Mouse (Mus musculus) spleen, adult 12 weeks (tissue): ENCODE measurements around the gene Sars2.
"Not testable (repeated sequence)": the region's sequence is repeated elsewhere in the genome, so short reads cannot be mapped to it uniquely, and the experiment has no call there.

ENCODE experiments used
- DNase-seq: peaks from one replicate; pipeline ENCODE4 v3.0.0; 2022; ENCODE audit warnings: low spot score

Sars2 gene

DNA sequence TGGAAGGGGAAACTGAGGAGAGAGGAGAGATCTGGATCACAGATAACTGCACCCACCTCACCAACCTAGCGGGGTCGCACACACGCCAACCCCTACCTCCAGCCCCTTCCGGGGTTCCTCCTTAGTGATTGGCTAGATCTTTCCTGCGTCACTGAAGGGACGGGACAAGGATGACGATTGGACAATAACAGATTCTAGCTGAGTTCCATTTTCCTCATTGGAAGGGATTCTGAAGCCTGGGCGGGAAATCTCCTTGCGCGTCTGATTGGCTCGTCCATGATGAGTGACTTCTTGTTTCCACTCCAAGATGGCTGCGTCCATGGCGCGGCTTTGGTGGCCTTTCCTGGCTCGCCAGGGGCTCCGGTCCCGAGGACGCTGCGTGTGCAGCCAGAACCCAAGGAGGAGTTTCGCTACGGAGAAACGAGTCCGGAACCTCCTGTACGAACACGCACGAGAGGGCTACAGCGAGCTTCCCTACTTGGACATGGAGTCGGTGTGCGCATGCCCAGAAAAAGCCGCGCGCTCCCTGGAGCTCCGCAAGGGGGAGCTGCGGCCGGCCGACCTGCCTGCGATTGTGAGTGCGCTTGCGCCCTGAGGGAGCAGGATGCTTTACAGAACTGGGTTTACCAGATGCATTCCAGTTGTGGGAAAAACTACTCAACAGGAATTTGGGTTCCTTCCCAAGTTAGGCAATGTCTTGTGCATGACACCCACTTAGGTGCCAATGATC lies at the start of gene Sars2, which contains the start of gene Mrps12:
Sars2 (plus strand) TSS at position 284 of the 730 bp plus-strand sequence.
Mrps12 (minus strand) TSS at position 112 of the 730 bp plus-strand sequence.
- peak; percentile 96 for DNase-seq

DNA sequence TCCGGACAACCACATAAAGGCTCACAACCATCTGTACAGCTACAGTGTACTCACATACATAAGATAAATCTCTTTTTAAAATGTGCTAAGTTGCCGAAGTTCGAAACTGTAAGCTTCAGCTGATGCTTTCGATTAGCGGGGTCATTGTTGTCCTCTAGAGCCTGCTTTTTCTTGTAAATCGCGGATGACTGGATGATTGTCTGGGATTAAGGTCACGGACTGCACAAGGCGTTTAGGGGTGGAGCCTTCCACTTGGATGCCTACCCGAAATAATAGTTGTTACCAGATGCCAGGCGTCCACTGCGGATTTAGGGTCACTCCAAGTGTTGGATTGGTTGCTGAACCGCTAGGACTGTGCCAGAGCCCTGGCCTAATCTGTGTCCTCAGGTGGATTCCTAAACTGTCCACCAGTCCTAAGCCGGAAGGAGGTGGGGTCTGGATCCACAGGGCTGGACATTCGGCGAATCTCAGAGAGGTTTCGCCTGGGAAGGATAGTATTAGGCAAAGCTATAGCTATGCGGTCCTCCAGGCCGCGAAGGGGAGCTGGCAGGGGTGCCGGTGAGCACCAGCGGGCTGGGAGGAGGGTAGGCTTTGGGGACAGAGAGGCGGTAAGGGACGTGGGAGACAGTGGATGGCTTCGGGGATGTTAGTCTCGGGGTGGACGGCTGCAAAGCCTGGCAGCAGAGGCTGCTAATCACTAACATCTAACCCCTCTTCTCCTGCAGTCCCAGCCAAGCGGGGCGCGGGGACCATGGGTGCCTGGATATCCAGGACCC lies 49.1 kb upstream of the Sars2 start, which contains the start of gene Fbxo27:
Fbxo27 (plus strand) TSS at position 305 of the 776 bp plus-strand sequence.
- DNase-seq: no peak

DNA sequence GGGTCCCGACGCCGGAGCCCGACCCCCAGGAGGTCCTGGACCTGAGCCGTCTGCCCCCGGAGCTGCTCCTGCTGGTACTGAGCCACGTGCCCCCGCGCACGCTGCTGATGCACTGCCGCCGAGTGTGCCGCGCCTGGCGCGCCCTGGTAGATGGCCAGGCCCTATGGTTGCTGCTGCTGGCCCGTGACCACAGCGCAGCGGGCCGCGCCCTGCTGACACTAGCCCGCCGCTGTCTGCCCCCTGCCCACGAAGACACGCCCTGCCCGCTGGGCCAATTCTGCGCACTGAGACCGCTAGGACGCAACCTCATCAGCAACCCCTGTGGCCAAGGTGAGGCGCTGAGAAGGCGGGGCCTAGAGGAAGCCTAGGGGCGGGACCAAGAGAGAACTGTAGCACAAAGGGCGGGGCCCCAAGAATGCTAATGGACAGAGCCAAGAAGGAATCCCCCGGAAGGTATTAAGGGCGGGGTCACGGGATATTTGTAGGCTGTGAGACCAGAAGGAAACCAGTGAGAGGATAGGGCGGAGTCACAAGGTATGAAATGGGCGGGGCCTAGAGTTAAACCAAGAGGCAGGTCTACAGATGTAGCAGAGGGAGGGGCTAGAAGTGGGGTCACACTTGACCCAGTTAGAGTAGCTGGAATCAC lies 48.3 kb upstream of the Sars2 start:
- DNase-seq: peak; percentile 40

DNA sequence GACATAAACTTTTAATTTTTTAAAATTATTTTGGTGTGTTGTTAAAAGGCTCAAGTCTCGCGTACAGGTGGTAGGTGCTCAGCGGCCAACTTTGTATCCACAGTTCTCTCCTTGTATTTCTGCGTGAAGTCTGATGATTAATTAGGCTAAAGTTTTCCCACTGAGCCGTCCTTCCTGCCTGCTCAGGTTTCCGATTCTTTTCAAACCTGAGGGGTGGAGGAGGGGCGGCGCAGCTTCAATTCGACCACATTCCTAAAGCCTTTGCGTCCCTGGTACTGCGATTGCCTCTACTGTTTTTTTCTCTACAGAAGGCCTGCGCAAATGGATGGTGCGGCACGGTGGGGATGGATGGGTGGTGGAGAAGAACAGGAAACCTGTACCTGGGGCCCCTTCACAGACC lies 47.4 kb upstream of the Sars2 start:
- DNase-seq: no peak

DNA sequence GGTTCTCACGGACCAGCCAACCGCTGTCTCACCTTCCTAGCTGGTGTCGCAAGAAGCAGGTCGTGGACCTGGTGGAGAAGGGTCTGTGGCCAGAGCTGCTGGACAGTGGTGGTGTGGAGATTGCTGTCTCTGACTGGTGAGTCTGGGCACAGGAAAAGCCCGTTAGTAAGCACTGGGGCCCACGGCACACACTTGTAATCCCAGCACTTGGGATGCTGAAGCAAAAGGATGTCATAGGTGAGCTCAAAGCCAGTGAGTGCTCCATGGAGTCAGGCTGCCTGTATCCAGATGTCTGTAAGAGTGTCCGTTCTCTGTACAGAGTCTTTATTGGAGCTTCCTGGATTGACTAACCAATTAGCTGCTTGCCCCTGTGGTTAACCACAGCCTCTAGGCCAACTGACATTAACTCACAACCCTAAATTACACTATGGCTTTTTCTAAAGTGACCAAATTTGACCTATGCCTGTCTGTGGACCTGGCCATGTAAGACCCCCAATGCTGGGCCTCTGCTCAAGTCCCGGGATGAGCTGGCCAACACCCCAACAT lies 46.8 kb upstream of the Sars2 start:
- DNase-seq: no peak

DNA sequence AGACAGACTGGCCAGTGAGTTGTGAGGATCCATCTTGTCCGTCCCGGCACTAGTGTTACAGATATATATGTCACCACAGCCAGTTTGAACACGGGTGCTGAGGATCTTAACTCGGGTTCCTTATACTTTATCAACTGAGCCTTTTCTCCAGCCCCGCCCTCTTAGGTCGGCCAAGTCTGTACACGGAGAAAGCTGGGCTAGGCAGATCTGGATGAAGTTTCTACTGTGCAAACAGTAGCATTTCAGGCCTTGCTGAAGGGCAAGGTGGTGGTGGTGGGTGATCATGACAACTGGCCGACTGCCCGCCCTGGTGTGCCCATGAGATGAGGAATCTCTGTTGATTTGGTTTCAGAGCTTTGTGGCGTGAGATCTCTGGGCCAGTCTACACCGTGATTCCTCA lies 44.5 kb upstream of the Sars2 start:
- no peak for DNase-seq

DNA sequence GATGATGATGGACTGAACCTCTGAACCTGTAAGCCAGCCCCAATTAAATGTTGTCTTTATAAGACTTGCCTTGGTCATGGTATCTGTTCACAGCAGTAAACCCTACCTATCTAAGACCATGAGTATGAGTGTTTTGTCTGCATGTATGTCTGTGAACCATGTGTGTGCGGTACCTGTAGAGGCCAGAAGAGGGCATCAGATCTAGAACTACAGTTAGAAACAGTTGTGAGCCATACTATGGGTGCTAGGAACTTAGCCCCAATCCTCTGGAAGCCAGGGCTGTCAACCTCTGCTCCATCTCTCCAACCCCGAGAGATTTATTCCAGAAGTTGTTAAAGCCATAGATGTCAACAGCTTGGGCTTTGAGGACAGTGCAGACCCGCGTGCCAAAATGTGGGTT lies 41.5 kb upstream of the Sars2 start:
- no peak for DNase-seq

DNA sequence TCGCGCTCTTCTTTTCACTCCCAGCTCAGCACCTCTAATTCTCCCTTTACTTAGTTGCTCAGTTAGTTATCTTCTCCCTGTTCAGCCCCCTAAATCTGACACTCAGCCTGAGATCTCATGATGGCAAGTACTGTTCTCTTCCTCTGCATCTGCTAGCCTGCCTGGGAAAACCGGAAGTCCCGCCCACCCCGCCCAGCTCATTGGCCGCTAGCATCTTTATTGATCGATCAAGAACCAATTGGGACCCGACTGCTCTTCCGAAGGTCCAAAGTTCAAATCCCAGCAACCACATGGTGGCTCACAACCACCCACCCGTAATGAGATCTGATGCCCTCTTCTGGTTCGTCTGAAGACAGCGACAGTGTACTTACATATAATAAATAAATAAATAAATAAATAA lies 40.5 kb upstream of the Sars2 start:
- DNase-seq: not testable (repeated sequence)

DNA sequence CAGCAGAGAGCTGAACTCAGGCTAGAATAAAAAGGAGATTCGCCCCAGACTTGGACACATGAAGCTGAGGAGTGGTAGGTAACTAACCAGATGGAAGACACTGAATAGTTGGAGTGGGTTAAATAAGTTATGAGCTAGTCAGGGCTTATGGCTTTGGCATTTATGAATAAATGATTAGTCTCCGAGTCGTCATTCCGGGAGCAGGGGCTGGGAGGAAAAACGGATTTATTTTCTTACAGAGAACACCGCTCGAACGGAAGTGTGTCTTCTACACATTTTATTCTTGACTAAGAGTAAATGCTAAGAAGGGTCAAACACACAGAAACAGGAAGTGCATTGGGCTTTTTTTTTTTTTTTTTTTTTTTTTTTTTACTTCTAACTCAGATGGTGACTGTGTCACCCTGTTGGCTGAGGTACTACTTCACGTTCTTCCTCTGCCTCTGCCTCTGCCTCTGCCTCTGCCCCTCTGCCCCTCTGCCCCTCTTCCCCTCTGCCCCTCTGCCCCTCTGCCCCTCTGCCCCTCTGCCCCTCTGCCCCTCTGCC lies 39.1 kb upstream of the Sars2 start:
- DNase-seq: no peak

DNA sequence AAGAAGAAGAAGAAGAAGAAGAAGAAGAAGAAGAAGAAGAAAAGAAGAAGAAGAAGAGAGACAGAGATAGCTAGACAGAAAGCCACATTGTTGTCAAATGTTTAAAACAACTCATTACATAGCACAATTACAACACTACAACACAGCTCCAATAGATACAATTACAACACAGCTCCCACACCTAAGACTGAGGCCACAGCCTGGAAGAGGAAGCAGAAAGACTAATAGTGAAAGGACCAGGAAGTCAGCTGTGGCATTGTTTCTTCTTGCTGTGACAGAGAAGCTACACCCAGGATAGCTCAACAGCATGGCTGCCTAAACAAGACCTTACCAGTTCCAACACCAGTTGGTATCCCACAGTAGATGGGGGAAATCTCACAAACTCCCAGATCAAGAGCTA lies 32.3 kb upstream of the Sars2 start:
- no peak for DNase-seq

DNA sequence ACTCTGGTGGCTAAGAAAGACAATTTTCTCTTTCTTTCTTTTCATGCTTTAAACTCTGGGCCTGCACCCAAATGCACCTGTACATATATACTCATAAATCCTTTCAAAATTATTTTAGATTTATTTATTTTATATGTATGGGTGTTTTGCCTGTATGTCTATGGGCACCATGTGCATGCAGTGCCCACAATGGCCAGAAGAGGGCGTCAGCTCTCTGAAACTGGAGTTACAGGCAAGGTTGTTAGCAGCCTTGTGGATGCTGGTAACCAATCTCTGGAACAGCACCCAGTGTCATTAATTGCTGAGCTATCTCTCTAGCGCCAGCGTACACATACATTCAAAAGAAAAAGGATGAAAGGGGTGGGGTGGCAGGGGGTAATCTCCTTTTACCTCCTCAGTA lies 30.8 kb upstream of the Sars2 start:
- no peak for DNase-seq

DNA sequence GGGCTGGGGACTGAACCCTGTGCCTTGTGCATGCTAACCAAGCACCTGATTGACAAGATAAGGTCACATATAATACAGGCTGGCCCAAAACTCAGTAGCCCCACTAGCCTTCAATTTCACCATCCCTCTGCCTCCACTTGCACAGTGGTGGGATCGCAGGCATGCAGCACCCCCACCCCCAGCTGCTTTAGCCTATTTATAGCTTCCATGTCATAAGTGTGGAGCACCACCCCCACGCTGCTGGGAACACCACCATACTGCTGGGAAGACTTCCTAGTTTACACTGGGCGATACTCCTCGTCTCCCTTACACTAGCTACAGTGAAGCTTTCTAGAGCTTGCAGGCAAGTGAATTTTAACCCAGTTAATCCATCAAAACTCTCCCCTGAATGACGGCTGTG lies 27.1 kb upstream of the Sars2 start:
- DNase-seq: no peak

DNA sequence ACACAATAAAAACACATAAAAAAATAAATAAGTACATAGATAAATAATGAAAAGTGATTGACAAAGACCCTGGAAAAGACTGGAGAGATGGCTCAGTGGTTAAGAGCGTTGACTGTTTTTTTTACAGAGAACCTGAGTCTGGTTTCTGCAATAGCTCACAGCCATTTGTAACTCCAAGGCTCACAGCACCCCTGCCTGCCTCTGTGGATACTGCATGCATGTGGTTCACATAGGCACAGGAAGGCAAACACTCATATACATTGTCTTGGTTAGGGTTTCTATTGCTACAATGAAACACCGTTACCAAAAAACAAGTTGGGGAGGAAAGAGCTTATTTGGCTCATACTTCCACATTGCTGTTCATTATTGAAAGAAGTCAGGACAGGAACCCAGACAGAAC lies 26.2 kb upstream of the Sars2 start:
- no peak for DNase-seq

DNA sequence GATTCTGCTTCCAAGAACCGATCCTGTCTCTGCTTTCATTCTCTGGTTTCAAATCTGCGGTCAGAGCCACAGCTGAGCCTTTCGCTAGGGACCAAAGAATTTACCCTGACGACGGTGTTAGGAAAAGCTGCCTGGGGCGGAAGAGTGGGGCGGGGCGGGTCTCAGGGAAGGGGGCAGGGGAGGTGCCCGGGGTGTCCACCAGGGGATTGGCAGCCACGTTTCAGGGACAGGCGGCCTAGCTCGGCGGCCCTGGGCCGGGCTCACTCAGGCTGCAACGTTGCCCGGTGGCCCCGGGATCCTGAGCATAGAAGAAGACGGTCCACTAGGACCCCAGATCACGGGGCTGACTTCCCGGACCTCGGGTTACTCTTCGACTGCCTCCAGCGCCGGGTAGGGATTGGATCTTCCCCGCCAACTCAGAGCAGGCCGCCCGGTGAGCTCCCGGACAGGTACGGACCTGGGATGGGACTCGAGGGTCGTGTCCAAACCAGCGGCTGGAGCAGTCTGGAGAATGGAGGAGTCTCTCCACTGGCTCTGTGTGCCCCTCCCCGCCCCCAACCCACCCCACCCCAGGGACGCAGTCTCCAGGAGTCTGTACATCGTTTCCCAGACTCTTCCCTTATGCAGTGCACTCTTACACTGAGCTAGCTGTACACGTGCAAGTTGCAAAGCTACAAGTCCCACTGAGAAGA lies 25.1 kb upstream of the Sars2 start, which contains the start of gene Fbxo17:
Fbxo17 (plus strand) TSS at position 215 of the 692 bp plus-strand sequence.
- no peak for DNase-seq

DNA sequence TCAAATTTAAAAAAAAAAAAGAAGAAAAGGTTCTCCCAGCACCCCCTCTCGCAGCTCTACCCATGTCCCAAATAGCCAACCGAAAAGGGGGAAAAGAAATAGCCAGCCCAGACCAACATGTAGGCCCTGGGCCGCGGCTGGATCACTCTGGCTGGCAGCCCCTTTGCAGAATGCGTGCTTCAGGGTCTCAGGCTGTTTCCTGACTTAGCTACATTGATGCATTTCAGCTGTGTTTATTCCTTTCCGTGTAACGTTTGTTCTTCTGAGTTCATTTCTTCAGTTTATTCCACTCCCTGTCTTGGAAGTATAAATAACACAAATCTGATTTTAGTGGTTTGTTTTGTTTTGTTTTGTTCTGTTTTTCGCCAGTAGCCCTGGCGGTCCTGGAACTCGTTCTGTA lies 24.1 kb upstream of the Sars2 start:
- DNase-seq: no peak

DNA sequence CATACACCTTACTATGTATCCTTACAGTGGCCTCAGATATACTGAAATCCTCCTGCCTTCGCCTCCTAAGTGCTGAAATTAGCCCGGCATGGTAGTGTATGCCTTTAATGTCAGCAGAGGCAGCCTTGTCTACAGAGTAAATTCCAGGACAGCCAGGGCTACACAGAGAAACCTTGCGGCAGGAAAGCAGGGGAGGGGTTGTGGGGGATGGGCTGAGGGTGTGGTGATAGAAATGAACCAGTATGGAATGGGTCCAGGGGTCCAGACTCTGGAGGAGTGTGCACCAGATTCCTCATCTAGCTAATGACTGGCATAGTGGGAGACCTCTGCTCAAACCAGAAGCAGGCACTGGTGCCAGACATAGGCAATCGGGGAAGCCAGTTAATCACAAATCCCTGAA lies 22.6 kb upstream of the Sars2 start:
- no peak for DNase-seq

DNA sequence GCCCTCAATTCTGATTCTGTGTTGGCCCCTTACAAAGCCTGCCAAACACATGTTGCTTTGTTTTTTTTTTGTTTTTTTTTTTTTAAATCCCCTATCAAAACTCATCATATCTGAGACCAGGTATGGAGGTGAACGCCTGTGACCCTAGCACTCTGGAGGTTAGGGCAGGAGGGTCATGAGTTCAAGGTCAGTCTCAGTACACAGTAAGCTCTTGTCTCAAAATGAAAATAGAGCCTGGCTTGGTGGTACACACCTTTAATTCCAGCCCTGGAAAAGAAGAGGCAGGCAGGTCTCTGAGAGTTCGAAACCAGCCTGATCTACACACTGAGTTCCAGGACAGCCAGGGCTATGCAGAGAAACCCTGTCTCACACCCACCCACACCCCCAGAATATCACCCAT lies 22.1 kb upstream of the Sars2 start:
- DNase-seq: no peak

DNA sequence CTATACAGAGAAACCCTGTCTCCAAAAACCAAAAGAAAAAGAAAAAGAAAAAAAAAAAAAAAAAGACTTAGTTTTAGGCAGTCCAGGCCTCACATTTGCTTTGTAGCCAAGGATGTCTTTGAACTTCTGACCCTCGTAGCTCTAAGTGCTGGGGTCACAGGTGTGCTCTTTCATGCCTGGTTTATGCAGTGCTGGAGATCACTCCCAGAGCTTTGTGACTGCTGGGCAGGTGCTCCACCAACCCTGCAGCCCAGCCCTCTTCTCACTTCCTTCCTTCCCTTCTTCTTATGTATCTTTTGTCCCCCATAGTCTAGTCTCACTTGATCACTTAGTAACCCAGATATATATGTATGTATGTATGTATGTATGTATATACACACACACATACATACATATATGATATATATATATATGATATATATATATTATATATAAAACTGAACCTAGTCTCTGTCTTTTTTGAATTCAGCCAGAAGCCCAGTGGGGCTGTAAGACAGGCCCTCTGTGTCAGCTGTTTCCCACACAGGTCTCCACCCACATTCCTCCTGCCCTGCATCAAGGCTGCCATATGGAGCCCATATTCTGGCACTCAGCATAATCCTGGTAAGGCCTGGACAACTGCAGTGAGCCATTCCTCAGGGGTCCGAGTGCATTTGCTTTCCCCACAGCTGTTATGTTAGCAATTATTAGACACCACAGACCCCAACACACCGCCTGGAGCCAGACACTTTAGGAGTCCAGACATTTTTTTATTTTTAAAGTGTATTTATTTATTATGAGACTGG lies 20.8 kb upstream of the Sars2 start:
- no peak for DNase-seq

DNA sequence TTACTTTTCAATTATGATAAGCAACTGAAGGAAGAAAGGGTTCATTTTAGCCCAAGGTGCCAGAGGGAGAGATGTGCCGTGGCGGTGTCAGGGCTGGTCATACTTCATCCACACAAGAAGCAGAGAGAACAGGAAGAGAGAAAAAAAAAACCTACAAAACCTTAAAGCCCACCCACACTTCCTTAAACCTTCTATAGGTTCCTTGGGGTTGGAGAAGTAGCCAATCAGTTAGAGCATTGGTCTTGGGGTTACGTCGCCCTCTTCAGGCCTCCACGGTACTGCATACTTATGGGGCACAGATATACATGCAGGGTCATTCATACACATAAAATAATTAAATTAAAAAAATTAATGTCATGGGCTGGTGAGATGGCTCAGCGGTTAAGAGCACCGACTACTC lies 19.7 kb upstream of the Sars2 start:
- DNase-seq: no peak

DNA sequence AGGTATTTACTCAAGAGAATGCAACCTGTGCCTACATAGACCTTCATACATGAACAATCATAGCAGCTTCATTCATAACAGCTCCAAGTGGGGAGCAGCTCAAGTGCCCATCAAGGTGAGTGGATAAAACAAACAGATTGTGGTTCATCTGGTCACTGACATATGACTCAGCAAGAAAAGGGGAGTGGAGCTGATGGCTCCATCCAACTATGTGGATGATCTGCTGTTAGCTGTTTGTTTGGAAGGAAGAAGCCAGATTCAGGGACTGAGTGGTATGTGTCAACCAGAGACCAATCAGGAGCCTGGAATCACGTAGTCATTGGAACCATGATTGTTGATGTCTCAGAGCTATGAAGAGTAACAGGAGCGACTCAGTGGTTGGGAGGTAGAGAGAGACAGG lies 17.2 kb upstream of the Sars2 start:
- DNase-seq: no peak

DNA sequence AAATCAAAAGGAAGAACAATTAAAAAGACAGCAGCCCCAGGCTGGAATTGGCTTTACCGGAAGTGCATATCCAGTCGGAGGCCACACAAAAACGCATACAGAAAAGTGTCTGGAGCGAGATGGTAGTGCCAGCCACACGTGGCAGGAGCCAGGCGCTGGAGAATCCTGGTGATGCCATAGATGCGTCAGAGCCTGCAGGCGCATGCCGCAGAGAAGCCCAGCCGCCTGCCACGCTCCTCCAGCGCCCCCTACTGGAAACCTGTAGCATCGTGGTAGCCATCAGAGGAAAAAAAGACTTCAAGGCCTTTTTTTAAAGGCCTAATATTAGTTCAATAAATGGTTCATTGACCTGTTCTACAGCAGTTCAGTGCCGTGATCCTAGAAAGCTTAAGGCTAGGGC lies 15.2 kb upstream of the Sars2 start:
- peak; percentile 44 for DNase-seq
